Mouse (Mus musculus) stomach, postnatal 0 days (tissue): ENCODE results near the gene Sphk1.

Experiments
- CTCF ChIP-seq: IDR thresholded peaks from 2 replicates; pipeline ENCODE4 v1.5.1; 2016; ENCODE audit warnings: antibody characterized with exemption, low read depth, mild to moderate bottlenecking, moderate library complexity
- EP300 ChIP-seq: optimal IDR thresholded peaks from 2 replicates; pipeline ENCODE3; 2016; ENCODE audit warnings: antibody characterized with exemption

- no peak for TF ChIP-seq CTCF
- TF ChIP-seq EP300: no peak
Observed at GRCm38 (mm10) chr11:116556308-116556707, 25.6 kb downstream of the Sphk1 start.
